Mouse (Mus musculus): ENCODE measurements around the gene Tnfsf11. TPM values are rescaled to one million over a fixed set of nuclear protein-coding genes. Genes with fewer than 3 reads are reported as not detected.

Gene Tnfsf11
- total RNA-seq (2023) = 1 to 10 TPM; 5.2 to 6.6 TPM

DNA sequence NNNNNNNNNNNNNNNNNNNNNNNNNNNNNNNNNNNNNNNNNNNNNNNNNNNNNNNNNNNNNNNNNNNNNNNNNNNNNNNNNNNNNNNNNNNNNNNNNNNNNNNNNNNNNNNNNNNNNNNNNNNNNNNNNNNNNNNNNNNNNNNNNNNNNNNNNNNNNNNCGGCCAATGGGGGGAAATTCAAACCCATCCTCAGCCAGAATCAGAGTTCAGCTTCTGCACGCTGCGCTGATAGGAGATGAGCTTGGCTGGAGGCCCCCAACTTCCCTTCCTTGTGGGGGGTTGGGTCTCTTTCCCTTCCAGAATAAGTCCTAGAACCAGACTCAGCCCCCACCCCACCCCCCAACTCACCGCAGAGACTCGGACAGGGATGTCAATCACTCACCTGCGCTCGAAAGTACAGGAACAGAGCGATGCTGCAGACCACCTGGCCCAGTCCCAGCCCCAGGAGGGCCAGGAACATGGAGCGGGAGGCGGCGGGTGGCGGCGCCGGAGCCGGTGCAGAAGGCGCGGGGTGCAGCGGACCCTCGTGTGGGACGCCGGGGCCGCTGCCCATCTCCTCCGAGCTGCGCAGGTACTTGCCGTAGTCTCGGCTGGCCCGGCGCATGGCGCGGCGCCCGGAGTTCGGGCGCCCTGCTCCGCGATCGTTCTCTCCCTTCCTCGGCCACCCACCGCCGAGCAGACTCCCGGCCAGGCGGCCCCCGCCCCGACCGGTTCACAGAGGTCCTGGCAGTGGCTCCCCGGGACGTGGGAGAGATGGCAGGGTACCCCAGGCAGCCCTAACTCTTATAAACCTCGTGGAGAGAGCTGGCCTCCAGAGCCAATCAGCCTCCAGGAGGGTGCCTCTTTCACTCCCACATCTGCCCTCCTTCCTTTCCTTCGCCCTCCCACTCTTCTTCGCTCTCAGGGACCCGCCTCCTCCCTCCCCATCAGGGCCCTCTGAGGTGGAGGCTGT, at the start of gene Tnfsf11:
Gene Tnfsf11 (minus strand): TSS at position 758 of the 952 bp plus-strand sequence.

Other genes with a start within 250 kb of the Tnfsf11 start
- gene Fam216b, start 219.0 kb downstream of the Tnfsf11 start, total RNA-seq (2023) = not detected
- 10 to 100 TPM; 40.6 to 45.0 TPM for gene Akap11, start 228.8 kb upstream of the Tnfsf11 start, total RNA-seq (2023)